Mouse (Mus musculus): ENCODE data around the gene Tnip1.

Gene Tnip1

DNA sequence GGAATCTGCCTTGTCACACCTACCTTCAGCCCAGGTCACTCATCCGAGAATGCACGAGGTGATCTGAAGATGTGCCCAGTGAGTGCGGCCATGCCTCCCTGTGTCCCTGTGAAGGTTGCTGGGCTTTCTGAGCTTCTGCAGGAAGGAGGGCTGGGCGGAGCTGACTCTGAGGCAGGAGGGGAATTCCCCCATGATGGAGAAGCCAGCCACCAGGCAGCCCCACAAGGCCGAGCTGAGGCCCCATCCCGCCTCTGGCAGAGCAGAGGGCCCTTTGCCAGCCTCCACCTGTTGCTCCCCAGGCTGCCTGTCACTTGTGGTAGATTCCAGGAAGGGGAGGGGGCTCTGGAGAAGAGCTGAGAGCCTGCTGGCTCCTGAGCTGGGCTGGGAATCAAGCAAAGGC is at the start of gene Tnip1:
Gene Tnip1, minus strand, starts transcription at position 108 of the 400 bp plus-strand sequence.
- no peak for DNase-seq (ENCODE audit: low spot score)

DNA sequence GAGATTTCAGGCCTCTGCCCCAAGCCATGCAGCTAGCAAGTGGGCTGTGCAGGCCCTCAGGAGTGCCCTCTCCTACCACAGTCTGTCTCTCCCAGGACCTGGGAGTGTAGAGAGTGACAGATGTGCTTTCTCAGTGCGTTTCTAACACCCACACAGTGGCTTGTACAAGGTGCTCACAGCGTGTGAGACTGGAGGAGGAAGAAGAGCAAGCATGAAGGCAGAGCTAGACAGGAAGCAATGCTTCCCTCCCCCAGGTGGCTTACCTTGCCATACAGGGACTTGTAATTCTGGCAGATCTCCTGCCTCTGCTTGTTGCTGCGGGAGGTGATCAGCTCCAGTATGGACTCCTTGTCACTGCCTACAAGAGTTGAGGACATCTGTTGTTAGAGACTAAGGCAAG is 48.7 kb upstream of the Tnip1 start:
- DNase-seq (ENCODE audit: low spot score), result no peak

DNA sequence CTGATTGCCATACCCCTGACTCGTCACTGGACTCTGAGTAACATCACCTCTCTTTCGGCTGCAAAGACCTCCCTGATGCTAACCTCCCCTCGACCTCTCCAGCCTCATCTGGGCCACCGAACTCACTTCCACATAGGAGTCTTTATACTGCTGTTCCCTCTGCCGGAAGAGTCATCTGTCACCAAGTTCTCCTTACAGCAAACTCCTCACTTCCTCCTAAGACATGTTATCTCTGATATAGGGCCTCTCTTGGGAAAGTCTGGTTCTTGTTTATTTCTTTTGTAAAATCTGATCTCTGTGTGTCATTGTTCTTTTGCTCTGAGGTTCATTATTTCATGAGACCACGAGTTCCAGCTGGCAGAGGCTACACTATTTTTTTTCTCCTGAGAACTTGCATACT is 45.5 kb upstream of the Tnip1 start:
- DNase-seq (ENCODE audit: low spot score), result no peak

DNA sequence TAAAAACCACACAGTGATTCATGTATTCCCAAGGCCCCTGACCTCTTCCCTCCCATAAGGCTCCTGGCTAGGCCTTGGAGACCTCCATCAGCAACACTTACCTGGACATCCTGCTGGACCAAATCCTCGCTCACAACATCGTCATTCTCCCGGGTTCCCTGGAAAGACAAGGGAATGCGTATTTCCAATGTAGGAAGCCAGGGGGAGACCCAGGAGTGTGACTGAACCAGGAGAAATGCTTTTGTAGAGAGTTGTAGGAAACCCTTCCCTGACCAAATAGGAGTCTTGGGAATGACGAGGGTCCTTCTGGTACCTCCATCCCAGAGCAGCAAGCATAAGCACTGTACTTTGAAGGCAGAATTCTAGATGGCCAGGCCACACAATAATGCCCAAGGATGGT is 43.0 kb upstream of the Tnip1 start:
- DNase-seq (ENCODE audit: low spot score), result no peak

DNA sequence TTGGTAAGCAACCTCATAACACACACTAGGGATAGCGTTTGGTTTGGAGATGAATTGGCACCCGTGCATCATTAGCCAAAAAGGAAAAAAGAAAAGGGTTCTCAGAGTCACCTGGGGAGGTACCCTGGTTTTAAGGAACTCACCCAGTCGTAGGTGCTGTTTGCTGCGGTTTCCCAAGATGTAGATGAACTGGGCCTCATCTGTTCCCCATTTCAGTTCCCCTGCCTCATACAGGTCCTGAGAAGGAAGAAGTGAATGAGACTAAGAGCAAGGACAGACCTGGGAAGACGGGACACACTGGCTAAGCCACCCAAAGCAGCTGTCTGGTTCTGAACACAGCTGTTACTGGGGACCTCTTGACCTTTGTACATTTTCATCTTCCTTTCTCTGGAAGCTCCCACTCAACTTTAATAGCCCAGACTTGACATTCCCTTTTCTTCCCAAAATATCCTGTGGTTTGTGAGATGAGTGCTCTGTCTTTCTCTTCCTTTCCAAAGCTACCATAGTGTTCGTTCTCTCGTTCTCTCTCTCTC is 42.3 kb upstream of the Tnip1 start:
- DNase-seq (ENCODE audit: low spot score), result no peak

DNA sequence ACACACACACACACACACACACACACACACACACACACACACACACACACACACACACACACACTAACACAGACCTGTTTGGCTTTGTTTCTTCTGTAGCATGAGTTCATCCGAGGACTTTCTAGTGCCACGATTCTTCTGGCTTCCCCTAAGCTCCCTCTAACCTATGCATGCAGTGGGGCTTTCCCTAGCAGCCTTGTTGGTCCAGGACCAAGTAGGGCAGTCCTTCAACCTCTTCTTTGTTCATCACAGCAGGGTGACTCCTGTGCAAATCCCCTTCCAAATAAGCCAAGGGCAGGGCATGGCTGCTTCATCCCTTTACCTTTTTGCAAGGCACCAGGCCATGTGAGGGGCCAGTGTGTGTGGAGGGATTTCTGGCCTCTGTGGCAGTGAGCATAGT is 36.0 kb upstream of the Tnip1 start:
- no peak for DNase-seq (ENCODE audit: low spot score)

DNA sequence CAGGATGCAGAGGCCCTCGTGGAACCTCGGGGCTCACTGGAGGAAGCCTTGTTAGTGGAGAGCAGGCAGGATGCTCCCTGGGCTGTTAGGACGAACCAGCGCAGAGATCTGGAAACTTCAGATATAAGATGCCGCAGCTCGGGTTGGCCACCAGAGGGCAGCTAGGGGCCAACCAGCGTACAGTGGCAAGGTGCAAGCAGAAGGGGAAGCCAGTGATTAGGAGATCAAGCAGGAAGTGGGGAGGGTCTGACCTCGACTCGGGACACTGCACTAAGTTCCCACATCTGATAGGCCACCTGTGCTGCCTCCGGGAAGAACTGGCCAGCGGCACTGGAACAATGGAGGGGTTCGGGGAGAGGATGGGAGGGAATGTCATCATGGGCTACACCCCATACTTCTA is 35.6 kb upstream of the Tnip1 start:
- DNase-seq (ENCODE audit: low spot score), result peak; percentile 43

DNA sequence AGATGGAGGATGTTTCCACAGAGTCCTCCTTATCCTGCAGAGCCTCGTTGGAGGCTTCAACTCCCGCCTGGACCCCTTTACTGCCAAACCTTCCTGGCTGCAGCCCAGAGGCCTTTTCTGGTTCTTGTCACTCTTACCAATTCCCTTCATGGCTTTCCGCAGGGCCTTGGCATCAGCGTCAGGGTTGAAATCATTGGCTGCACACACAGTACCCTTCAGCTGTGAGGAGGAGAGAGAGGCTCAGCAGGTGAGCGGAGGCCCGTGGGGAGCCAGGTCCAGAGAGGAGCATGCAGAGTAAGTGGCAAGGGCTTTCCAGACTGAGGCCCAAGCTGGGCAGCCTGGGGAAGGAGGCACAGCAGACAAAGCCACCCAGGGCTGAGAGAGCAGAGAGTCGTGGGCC is 33.5 kb upstream of the Tnip1 start:
- DNase-seq (ENCODE audit: low spot score), result no peak

DNA sequence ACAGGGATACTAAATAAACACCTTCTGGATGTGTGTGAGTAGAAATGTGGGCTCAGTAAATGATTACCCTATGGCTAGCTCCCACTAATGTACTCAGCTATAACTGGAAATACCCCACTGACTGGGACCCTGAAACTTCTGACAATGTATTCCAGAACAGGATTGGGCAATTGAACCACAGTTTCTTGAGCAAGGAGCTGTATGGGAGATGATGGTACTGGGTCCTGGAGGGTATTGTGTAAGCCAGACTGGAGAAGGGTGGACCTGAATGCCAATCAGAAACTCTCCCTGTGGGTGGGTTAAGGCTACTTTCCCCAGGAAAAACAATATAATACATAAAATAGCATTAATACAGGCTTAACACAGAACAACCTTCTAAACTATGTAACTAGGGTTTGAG is 27.2 kb upstream of the Tnip1 start:
- no peak for DNase-seq (ENCODE audit: low spot score)

DNA sequence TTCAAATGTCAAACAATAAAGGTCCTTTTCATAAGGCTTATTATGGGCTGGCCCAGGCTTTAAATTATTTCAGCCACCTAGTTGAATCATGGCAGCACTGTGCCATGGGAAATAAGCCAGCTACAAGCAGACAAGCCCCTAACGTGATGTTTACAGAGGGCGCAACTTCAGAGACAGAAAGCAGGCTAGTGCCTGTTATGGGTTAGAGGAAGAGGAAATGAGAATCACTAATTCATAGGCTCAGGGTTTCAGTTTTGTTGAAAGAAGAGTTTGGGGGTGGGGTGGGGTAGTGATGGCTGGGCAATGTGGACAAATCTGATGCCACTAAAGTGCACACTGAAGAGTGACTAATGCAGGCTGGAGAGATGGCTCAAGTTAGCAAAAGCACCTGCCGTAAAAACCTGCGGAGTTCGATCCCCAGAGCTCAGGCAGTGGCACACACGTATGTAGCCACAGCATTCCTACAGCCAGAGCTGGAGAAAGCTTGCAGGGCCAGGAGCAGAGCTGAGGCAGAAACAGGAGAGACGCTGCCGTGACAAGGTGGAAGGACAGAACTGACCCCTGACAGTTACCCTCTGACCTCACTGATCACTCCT is 26.1 kb upstream of the Tnip1 start:
- DNase-seq (ENCODE audit: low spot score), result no peak

DNA sequence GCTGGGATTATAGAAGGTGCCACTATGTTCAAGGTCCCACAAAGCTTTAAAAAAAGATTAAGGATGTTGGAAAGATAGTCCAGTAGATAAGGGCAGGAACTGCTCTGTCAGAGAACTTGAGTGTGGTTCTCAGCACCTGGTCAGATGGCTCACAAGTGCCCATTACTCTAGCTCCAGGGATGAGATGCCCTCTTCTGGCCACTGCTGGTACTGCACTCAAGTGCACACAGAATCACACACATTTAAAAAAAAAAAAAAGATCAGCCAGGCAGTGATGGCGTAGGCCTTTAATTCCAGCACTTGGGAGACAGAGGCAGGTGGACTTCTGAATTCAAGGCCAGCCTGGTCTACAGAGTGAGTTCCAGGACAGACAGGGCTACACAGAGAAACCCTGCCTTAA is 25.3 kb upstream of the Tnip1 start:
- DNase-seq (ENCODE audit: low spot score), result no peak

DNA sequence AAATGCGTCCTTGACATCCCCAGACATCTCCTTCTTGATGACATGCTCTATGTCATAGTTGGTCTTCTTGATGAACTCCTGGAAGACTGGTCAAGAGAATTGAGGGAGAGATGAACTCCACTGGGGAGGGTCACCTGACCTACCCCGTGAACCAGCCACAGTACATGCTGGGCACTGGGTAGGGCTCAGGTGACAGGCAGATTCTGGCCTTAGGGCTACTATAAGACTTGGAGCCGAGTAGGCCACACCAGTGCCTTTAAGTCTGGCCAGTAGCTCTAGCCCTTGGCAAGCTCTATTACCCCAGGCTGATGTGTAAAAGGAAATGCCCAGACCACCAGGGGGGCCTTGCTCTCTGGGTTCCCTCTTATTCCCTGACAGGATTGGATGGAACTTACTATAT is 22.4 kb upstream of the Tnip1 start:
- no peak for DNase-seq (ENCODE audit: low spot score)

DNA sequence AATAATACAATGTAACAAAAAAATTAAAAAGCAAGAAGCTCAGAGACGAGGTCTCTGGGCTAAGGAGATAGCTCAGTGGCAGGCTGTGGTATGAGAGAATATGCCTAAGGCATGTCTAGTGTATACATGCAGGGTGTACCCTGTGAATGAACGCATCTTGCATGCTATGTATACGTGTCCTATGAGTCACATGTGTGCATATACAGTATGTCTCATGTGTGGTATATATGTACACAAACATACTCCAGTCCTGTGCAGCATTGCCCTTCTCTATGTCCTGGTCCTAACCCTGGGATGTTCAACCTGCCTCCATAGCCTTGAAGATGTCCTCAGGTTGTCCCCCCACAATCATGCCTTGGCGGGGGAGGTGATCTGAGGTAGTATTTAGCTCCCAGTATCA is 21.9 kb upstream of the Tnip1 start:
- no peak for DNase-seq (ENCODE audit: low spot score)

DNA sequence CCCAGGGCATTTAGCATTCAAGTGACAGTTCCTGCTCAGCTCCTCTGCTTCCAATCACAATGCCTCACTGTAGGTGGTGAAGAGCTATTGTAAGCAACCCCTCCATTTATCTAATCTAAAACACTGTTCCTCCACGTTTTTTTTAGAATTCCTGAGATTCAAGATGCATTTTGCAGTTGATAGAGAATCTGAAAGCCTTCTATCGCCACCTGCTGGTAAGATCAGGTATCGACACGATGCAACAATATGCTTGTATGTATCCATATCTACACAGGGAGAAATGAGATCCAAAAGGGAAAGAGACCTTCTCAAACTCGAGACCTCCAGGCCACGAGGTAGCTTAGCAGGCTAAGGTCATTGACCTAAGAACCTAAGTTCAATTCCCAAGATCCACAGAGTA is 21.4 kb upstream of the Tnip1 start:
- peak; percentile 75 for DNase-seq (ENCODE audit: low spot score)

DNA sequence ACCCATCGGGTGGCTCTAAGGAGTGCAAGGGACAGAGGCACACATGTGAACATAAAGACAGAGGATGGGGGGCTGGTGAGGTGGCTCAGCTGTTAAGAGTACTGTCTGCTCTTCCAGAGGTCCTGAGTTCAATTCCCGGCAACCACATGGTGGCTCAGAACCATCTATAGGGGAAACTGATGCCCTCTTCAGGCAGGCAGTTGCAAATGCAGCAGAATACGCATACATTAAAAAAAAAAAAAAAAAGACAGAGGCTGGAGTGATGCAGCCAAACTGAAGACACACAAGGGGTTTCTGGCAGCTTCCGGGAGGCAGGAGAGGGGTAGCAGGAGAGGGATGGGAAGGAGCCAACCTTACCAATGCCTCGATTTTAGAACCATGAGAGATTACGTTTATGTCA is 19.8 kb upstream of the Tnip1 start:
- DNase-seq (ENCODE audit: low spot score), result no peak

DNA sequence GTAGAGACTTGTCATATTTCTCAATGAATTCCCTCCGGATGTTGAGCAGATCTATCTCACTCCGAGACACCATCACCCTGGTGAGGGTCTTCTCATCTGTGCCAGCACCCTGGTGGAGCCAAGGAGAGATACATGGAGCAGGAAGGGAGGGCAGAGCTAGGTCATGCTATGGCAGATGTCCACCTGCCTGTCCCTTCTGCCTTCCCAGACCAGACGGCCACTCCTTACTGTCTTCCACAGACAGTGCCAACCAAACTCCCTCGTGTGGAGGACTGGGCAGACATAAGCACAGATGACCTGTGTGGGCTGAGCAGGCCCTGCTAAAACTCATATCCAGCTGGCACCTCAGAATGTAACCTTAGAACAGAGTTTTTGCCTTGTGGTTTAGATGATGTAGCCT is 18.9 kb upstream of the Tnip1 start:
- no peak for DNase-seq (ENCODE audit: low spot score)

DNA sequence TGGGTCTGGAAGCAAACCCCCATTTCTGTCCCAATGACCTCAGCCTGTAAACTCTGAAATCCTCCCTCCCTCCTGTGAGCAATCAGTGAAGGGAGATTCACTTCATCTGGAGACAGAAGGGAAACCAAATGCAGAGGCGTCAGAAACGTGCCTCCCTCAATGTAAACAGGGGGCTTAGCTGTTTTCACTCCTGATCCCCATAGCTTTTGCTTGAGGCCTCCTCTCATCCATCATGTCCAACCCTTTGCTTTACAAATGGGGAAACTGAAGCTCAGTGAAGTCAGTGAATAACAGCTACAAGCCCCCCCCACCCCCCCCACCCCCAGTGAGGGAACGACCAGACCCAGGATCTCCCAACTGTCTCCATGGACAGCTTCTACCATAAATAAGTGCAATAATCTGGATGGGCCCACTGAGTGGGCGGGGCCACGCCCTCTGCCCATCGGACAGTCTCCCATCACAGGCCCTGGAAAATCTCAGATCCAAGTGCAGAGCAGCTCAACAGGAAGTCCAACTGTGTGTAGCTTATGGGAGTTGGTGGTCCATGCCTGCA is 14.7 kb upstream of the Tnip1 start:
- DNase-seq (ENCODE audit: low spot score), result no peak

DNA sequence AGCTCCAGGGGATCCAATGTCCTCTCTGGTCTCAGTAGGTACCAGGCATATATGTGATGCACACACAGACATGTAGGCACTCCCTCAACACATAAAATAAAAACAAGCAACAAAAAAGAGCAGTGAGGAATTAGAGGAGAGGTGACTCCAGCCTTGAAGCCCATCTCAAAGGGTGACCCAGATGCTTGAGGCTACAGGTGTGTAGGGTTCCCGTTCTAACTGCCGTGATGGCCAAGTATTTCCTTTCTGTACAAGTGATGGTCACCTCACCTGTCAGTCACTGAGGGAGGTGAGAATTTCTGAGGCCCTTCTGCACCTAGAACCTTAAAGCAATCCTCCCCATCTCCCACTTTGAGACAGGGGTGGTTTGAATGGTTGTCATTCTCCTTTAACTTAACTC is 13.6 kb upstream of the Tnip1 start:
- no peak for DNase-seq (ENCODE audit: low spot score)

DNA sequence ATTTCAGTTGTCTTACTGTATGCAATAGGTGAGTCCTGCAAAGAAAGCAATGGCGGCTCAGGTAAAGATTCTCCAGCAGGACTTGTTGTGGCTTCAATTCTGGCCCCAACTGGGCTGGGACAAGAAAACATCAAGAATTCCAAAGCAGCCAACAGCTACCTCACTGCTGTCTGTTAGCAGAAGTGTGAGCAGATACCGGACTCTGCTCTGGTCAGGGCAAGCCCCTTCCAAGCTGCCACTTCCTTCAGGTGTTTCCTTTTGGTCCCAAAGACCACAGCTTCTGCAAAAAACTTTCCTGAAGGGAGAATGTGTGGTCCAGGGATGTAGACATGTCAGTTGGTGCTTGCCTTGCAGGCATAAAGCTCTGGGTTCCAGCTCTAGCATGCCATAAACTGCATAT is 13.0 kb upstream of the Tnip1 start:
- no peak for DNase-seq (ENCODE audit: low spot score)

DNA sequence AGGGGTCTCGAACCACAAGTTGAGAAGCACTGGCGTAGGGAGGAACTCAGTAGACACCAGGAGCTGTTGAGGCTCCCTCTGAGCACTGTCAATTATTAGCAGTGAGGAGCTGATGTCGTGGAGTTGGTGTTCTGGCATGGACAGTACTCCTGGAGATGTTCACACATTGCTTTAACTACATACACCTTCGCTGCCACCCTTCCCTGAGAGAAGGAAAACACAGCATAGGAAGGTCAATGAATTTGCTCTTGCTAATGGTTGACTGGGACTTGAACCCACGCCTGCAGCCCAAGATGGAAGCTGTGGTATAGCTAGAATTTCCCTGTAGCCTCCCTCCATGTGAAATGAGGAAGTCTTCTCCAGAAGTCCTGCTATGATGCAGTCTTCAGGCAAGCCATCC is 12.6 kb upstream of the Tnip1 start:
- DNase-seq (ENCODE audit: low spot score), result no peak

DNA sequence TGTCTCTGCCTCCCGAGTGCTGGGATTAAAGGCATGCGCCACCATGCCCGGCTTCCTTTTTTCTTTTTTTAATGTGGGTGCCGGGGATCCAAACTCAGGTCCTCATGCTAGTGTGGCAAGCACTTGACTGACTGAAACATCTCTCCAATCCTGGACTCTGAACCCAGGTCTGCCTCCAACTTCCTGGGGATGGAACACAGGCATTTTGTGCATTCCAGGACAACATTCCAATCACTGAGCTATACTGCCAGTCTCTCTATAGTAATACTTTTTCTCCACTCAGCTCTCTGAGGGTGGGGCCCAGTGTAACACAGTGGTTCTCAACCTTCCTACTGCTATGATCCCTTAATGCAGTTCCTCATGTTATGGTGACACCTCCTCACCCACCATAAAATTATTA is 11.9 kb upstream of the Tnip1 start:
- DNase-seq (ENCODE audit: low spot score), result no peak

DNA sequence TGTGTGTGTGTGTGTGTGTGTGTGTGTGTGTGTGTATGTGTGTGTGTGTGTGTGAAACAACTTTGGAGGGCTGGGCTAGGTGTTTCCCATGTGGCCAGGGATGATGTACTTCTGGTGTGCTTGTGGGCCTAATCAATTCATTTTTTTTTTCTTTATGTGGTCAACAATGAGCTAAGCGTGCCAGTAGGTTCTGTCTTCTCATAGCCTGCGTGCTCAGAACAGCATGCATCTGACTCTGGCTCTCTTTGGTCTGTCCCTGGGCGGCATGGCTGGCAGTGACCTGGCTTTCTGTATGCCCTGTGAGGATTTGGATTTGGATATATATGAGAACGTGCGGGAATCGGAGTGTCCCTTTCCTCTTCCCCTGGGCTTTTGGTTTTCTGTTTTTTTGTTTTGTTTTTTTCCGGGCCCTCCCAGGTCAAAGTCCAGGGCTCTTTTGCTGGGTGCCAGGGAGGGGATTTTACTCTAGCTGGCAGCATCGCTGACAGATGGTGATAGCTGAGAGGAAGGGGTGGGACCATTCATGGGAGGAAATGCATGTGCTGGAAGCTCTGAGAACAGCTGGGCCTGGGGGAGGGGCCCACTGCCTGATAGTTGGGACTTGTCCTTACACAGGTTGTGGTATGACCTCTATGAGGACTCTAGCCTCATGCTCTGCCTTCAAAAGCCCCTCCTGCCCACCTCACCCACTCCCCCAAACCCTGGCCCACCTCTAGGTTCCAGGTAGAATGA is 10.9 kb upstream of the Tnip1 start:
- no peak for DNase-seq (ENCODE audit: low spot score)

DNA sequence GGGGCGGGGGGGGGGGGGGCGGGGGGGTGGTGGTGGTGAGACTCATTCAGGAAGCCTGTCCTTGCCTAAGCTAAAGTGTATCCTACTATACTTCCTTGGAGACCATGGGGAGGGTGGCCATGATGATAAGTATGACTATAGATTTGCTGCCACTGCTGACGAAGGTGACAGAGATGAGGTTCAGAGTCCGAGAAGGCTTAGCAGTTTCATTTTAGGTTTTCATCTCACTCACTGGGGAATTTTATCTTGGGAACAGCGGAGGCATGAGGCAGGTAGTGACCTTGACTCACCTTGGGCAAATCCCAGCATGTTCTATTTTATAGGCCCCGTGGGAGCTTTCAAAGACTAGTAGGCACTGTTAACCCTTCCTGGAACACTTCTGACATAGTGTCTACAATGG is 10.1 kb upstream of the Tnip1 start:
- DNase-seq (ENCODE audit: low spot score), result no peak
